Mouse (Mus musculus) heart, postnatal 0 days (tissue): Measurements from ENCODE around the gene Cux2.

ENCODE experiments used
- CTCF ChIP-seq: IDR thresholded peaks from 2 replicates; pipeline ENCODE4 v1.5.1; 2016; ENCODE audit warnings: antibody characterized with exemption, control low read depth, low read depth
- EP300 ChIP-seq: IDR thresholded peaks from 2 replicates; pipeline ENCODE4 v1.6.1; 2016; ENCODE audit warnings: antibody characterized with exemption, low read depth

DNA sequence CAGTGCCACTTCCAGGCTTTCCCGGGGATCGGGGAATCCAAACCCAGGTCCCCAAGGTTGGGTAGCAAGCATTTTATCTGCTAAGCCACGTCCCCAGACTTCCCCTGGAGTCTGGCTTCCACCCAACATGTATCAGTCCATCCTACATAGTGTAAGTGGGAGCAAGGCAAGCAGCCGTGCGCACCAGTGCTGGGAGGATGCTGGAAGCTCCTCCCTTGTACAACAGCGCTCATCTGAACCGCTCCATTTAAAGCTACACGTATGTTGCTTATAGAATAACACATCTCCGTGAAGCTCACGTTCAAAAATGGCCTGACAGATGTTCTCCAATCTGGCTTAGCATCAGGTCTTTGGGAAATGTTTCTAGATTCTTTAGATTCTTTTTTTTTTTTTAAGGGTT lies 86.9 kb downstream of the Cux2 start:
- no peak for TF ChIP-seq CTCF
- TF ChIP-seq EP300, result no peak
